Comparison of ENCODE assay signal across 8 mouse cellular contexts in the genomic region with DNA sequence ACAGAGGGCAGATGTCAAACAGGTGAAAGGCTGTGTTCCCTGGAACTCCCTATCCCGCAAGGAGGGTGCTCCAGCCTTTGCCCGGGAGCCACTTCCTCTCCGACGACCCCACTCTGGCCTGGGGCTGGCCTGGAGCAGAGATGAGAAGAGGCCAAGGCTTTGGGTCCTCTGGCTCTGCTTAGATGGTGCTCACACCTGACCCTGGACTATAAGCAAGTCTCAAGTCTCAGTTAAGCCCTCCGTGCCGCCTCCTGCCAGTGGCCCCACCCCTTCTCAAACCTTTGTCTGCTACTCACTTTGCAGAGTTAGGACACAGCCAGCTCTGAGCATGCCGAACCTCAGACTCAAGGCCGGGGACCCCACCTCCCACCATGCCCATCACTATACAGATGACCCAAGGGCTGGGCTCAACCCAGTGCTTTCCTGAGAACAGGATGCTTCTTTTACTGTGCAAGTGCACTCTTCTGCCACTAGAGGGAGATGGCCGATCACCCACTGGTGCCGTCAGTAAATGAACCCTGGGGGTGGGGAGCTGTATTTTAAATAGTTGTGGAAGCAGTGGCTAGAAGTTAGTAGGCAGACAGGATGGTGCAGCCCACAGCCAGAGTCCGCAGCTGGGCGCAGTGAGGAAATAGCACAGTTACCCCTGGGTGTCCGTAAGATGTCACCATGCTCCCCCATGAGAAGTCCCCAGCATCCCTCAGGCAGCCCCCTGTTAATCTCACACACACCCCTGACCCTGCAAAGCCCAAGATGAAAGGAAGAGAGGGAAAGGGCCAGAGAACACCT. TPM values are rescaled to one million over a fixed set of nuclear protein-coding genes. Genes with fewer than 3 reads are reported as not detected.
DNase-seq lines count a peak whose midpoint lies in the region; ATAC-seq and TF ChIP-seq lines count a peak whose summit lies in the region.

No protein-coding gene starts in this region.

- no peak overlapping the region for H3K27ac ChIP-seq in gastrocnemius, adult 2 months
- no peak overlapping the region for H3K27ac ChIP-seq in forebrain, embryonic 11.5 days (ENCODE audit: low read depth, low read length)
- no peak overlapping the region for H3K27ac ChIP-seq in hindbrain, embryonic 11.5 days (ENCODE audit: low read depth, low read length)

- ATAC-seq in forebrain, embryonic 11.5 days (replicated peaks; ENCODE audit: low FRiP score): peak; percentile 85
- ATAC-seq in hindbrain, embryonic 11.5 days (ENCODE audit: low FRiP score): peak; percentile 74
- ATAC-seq in megakaryocyte, adult 5-6 weeks (ENCODE audit: poor library complexity, severe bottlenecking): peak; percentile 91

- no peaks in the 10 kb centered on the region for H3K9me3 ChIP-seq in forebrain, embryonic 11.5 days (ENCODE audit: control insufficient read depth, low read length)
- H3K9me3 ChIP-seq in hindbrain, embryonic 11.5 days (ENCODE audit: control insufficient read depth, low read length): no peaks in the 10 kb centered on the region

- 0 out of 2 replicates have a peak, but pooled peaks cover 2% of the 10 kb centered on the region for H3K4me1 ChIP-seq in forebrain, embryonic 11.5 days (replicated peaks; ENCODE audit: control insufficient read depth, insufficient read depth, low read length)
- no peaks in the 10 kb centered on the region for H3K4me1 ChIP-seq in hindbrain, embryonic 11.5 days (replicated peaks; ENCODE audit: control insufficient read depth, insufficient read depth, low read length)

- peak; percentile 93 for TF ChIP-seq CTCF in gastrocnemius, adult 2 months (IDR thresholded peaks at IDR 0.05)

- H3K27me3 ChIP-seq in forebrain, embryonic 11.5 days (ENCODE audit: control insufficient read depth, insufficient read depth, low read length): no peaks in the 10 kb centered on the region
- H3K27me3 ChIP-seq in hindbrain, embryonic 11.5 days (ENCODE audit: control insufficient read depth, insufficient read depth, low read length): no peaks in the 10 kb centered on the region

- WGBS in forebrain, embryonic 11.5 days: 52% methylated on average over 13 of the region's 13 CpGs
- 45% methylated on average over 13 of the region's 13 CpGs for WGBS in hindbrain, embryonic 11.5 days

- H3K36me3 ChIP-seq in forebrain, embryonic 11.5 days (ENCODE audit: control insufficient read depth, insufficient read depth, low read length): no peaks in the 10 kb centered on the region
- H3K36me3 ChIP-seq in hindbrain, embryonic 11.5 days (ENCODE audit: control insufficient read depth, insufficient read depth, low read length): peaks cover 3% of the 10 kb centered on the region; the same call in 1 of the 2 replicates

- intact Hi-C loops in gastrocnemius, adult 2 months (cut with DNase I): loop anchor here (2.0 kb wide), 1 partner anchor 21 kb away; no protein-coding TSS in a partner anchor

- no peak overlapping the region for H3K4me3 ChIP-seq in gastrocnemius, adult 2 months
- no peak overlapping the region for H3K4me3 ChIP-seq in forebrain, embryonic 11.5 days (ENCODE audit: low read depth, low read length)
- H3K4me3 ChIP-seq in hindbrain, embryonic 11.5 days (ENCODE audit: low read depth, low read length): no peak overlapping the region

- H3K9ac ChIP-seq in forebrain, embryonic 11.5 days (ENCODE audit: low read length): no peak overlapping the region
- no peak overlapping the region for H3K9ac ChIP-seq in hindbrain, embryonic 11.5 days (ENCODE audit: low read depth, low read length)

- DNase-seq in gastrocnemius, adult 2 months: peak; percentile 32
- DNase-seq in gastrocnemius, postnatal 25 days: no peak
- DNase-seq in c-Kit-positive CD71-positive TER-119-positive erythroid progenitor cells, embryonic 14.5 days (ENCODE audit: low spot score): peak; percentile 29
- peak; percentile 66 for DNase-seq in forebrain, embryonic 11.5 days (ENCODE audit: low spot score)
- DNase-seq in hindbrain, embryonic 11.5 days (ENCODE audit: low spot score): peak; percentile 75
- DNase-seq in left cerebral cortex, adult 18-20 months (ENCODE audit: low spot score in 2 of 2): peak; percentile 42
- peak; percentile 30 for DNase-seq in right cerebral cortex, postnatal 25 days

- H3K4me2 ChIP-seq in forebrain, embryonic 11.5 days (ENCODE audit: low read depth, low read length, severe bottlenecking): no peak overlapping the region
- H3K4me2 ChIP-seq in hindbrain, embryonic 11.5 days (replicated peaks; ENCODE audit: low read depth, low read length): no peak overlapping the region

RNA-seq across cellular contexts. Expression of a gene that starts 7.1 kb away (rescaled TPM):
- not detected for total RNA-seq in gastrocnemius, adult 2 months (2021)
- not detected for total RNA-seq in gastrocnemius, postnatal 25 days (2021)
- polyA plus RNA-seq in forebrain, embryonic 11.5 days (2014; fragmentation: Nextera tagmentation; extraction: Ambion mirVana): not detected in 2 replicates
- not detected in 2 replicates for polyA plus RNA-seq in hindbrain, embryonic 11.5 days (2014; fragmentation: Nextera tagmentation; extraction: Ambion mirVana)
- total RNA-seq in left cerebral cortex, adult 18-20 months (2021): not detected
- not detected in 2 replicates for total RNA-seq in megakaryocyte, adult 5-6 weeks (2015)
- total RNA-seq in megakaryocyte, adult 5-6 weeks (2017): not detected in 2 replicates

RNA-seq across cellular contexts. Expression of a gene that starts 13.1 kb away (rescaled TPM):
- 10 to 100 TPM; 62.7 to 83.8 TPM for total RNA-seq in gastrocnemius, adult 2 months (2021)
- total RNA-seq in gastrocnemius, postnatal 25 days (2021): 10 to 100 TPM; 59.4 to 63.3 TPM
- polyA plus RNA-seq in forebrain, embryonic 11.5 days (2014; fragmentation: Nextera tagmentation; extraction: Ambion mirVana): 115 and 123 TPM in 2 replicates
- 112 and 121 TPM in 2 replicates for polyA plus RNA-seq in hindbrain, embryonic 11.5 days (2014; fragmentation: Nextera tagmentation; extraction: Ambion mirVana)
- 10 to 100 TPM; 20.2 to 20.6 TPM for total RNA-seq in left cerebral cortex, adult 18-20 months (2021)
- 68.8 and 83.8 TPM in 2 replicates for total RNA-seq in megakaryocyte, adult 5-6 weeks (2015)
- 122 and 134 TPM in 2 replicates for total RNA-seq in megakaryocyte, adult 5-6 weeks (2017)

RNA-seq across cellular contexts. Expression of a gene that starts 22.0 kb away (rescaled TPM):
- not detected for total RNA-seq in gastrocnemius, adult 2 months (2021)
- not detected for total RNA-seq in gastrocnemius, postnatal 25 days (2021)
- polyA plus RNA-seq in forebrain, embryonic 11.5 days (2014; fragmentation: Nextera tagmentation; extraction: Ambion mirVana): 0.45 TPM in 1 of 2 replicates, not detected in the other
- 14.7 and 23.1 TPM in 2 replicates for polyA plus RNA-seq in hindbrain, embryonic 11.5 days (2014; fragmentation: Nextera tagmentation; extraction: Ambion mirVana)
- under 1 TPM in 1 of 2 experiments, not detected in 1; 0.21 TPM for total RNA-seq in left cerebral cortex, adult 18-20 months (2021)
- not detected in 2 replicates for total RNA-seq in megakaryocyte, adult 5-6 weeks (2015)
- not detected in 2 replicates for total RNA-seq in megakaryocyte, adult 5-6 weeks (2017)

RNA-seq across cellular contexts. Expression of a gene that starts 45.1 kb away (rescaled TPM):
- total RNA-seq in gastrocnemius, adult 2 months (2021): not detected
- not detected for total RNA-seq in gastrocnemius, postnatal 25 days (2021)
- 0.29 TPM in 1 of 2 replicates, not detected in the other for polyA plus RNA-seq in forebrain, embryonic 11.5 days (2014; fragmentation: Nextera tagmentation; extraction: Ambion mirVana)
- polyA plus RNA-seq in hindbrain, embryonic 11.5 days (2014; fragmentation: Nextera tagmentation; extraction: Ambion mirVana): 0.32 and 0.66 TPM in 2 replicates
- not detected for total RNA-seq in left cerebral cortex, adult 18-20 months (2021)
- total RNA-seq in megakaryocyte, adult 5-6 weeks (2015): not detected in 2 replicates
- not detected in 2 replicates for total RNA-seq in megakaryocyte, adult 5-6 weeks (2017)
